Comparison of ENCODE assay signal across 8 mouse cellular contexts in genomic region chr9:108337848-108338550, GRCm38 (mm10). TPM values are rescaled to one million over a fixed set of nuclear protein-coding genes. Genes with fewer than 3 reads are reported as not detected.
DNase-seq lines count a peak whose midpoint lies in the region; ATAC-seq and TF ChIP-seq lines count a peak whose summit lies in the region.
"Had no signal": no experiment of that assay in that cellular context is flagged by ENCODE, and none has a peak within 500 bp of the region (broad histone marks: within the 10 kb centered on the region; RNA-seq: fewer than 3 reads in every experiment).

No protein-coding gene starts in this region.

- H3K9me3 ChIP-seq in megakaryocyte, embryonic 14.5 days, result no peaks in the 10 kb centered on the region
- H3K9me3 ChIP-seq in forebrain, embryonic 11.5 days (ENCODE audit: control insufficient read depth, low read length), result no peaks in the 10 kb centered on the region
- no peaks in the 10 kb centered on the region for H3K9me3 ChIP-seq in limb, embryonic 15.5 days
- H3K9me3 ChIP-seq in stomach, postnatal 0 days (ENCODE audit: control insufficient read depth, low read length), result no peaks in the 10 kb centered on the region

- no peaks in the 10 kb centered on the region for H3K27me3 ChIP-seq in megakaryocyte, embryonic 14.5 days (replicated peaks)
- H3K27me3 ChIP-seq in forebrain, embryonic 11.5 days (ENCODE audit: control insufficient read depth, insufficient read depth, low read length), result no peaks in the 10 kb centered on the region
- no peaks in the 10 kb centered on the region for H3K27me3 ChIP-seq in limb, embryonic 15.5 days
- H3K27me3 ChIP-seq in stomach, postnatal 0 days (ENCODE audit: control insufficient read depth, insufficient read depth, low read length), result no peaks in the 10 kb centered on the region

- TF ChIP-seq EP300 in stomach, postnatal 0 days (optimal IDR thresholded peaks at IDR 0.05), result no peak

- H3K27ac ChIP-seq in forebrain, embryonic 11.5 days (ENCODE audit: low read depth, low read length), result peak overlapping the region; percentile 88
- peak overlapping the region; percentile 96 for H3K27ac ChIP-seq in limb, embryonic 15.5 days
- peak overlapping the region; percentile 99 for H3K27ac ChIP-seq in stomach, postnatal 0 days (replicated peaks)

- TF ChIP-seq CTCF in stomach, postnatal 0 days (IDR thresholded peaks at IDR 0.05; ENCODE audit: low read depth), result no peak

- H3K4me2 ChIP-seq in forebrain, embryonic 11.5 days (ENCODE audit: low read depth, low read length, severe bottlenecking), result peak overlapping the region; percentile 86; the same call in 1 of the 2 replicates
- H3K4me2 ChIP-seq in limb, embryonic 15.5 days, result peak overlapping the region; percentile 71; the same call in 1 of the 2 replicates
- H3K4me2 ChIP-seq in stomach, postnatal 0 days (replicated peaks; ENCODE audit: low read depth), result peak overlapping the region; percentile 65

- H3K4me3 ChIP-seq in megakaryocyte, embryonic 14.5 days (replicated peaks), result peak overlapping the region; percentile 92
- no peak overlapping the region for H3K4me3 ChIP-seq in forebrain, embryonic 11.5 days (ENCODE audit: low read depth, low read length)
- no peak overlapping the region for H3K4me3 ChIP-seq in limb, embryonic 15.5 days
- H3K4me3 ChIP-seq in stomach, postnatal 0 days (ENCODE audit: low read depth, low read length), result no peak overlapping the region

- H3K9ac ChIP-seq in forebrain, embryonic 11.5 days (ENCODE audit: low read length), result peak overlapping the region; percentile 90; the same call in 1 of the 2 replicates
- H3K9ac ChIP-seq in limb, embryonic 15.5 days, result no peak overlapping the region
- H3K9ac ChIP-seq in stomach, postnatal 0 days (ENCODE audit: low read length), result no peak overlapping the region

- H3K36me3 ChIP-seq in megakaryocyte, embryonic 14.5 days (replicated peaks; ENCODE audit: low read length), result peaks cover 51% of the 10 kb centered on the region
- peaks cover 4% of the 10 kb centered on the region; the same call in 1 of the 2 replicates for H3K36me3 ChIP-seq in forebrain, embryonic 11.5 days (ENCODE audit: control insufficient read depth, insufficient read depth, low read length)
- H3K36me3 ChIP-seq in limb, embryonic 15.5 days, result peaks cover 35% of the 10 kb centered on the region
- H3K36me3 ChIP-seq in stomach, postnatal 0 days (ENCODE audit: control insufficient read depth, insufficient read depth, low read length), result peaks cover 10% of the 10 kb centered on the region; the same call in 1 of the 2 replicates

- ATAC-seq in megakaryocyte, adult 5-6 weeks (ENCODE audit: poor library complexity, severe bottlenecking), result no peak
- ATAC-seq in forebrain, embryonic 11.5 days (replicated peaks; ENCODE audit: low FRiP score), result no peak
- no peak for ATAC-seq in limb, embryonic 15.5 days (ENCODE audit: insufficient number of reproducible peaks, low FRiP score, low TSS enrichment, low read depth)
- no peak for ATAC-seq in stomach, postnatal 0 days (ENCODE audit: low FRiP score, low TSS enrichment)

- peaks cover 54% of the 10 kb centered on the region for H3K4me1 ChIP-seq in megakaryocyte, embryonic 14.5 days
- H3K4me1 ChIP-seq in forebrain, embryonic 11.5 days (replicated peaks; ENCODE audit: control insufficient read depth, insufficient read depth, low read length), result peaks cover 10% of the 10 kb centered on the region
- H3K4me1 ChIP-seq in limb, embryonic 15.5 days, result peaks cover 28% of the 10 kb centered on the region
- 0 out of 2 replicates have a peak, but pooled peaks cover 8% of the 10 kb centered on the region for H3K4me1 ChIP-seq in stomach, postnatal 0 days (replicated peaks; ENCODE audit: control insufficient read depth, insufficient read depth)

- intact Hi-C loops in gastrocnemius, postnatal 14 days (cut with DNase I; ENCODE audit: low total_unique reads), result no loop called here

- no peak for DNase-seq in forebrain, embryonic 11.5 days (ENCODE audit: low spot score)
- no peak for DNase-seq in stomach, postnatal 0 days (ENCODE audit: low spot score)
- DNase-seq in gastrocnemius, postnatal 14 days, result no peak
- DNase-seq in kidney, adult 9 months, result no peak
- DNase-seq: adrenal gland, adult 8-10 months had no signal

- WGBS in forebrain, embryonic 11.5 days, result 67% methylated on average over 10 of the region's 10 CpGs
- WGBS in limb, embryonic 15.5 days, result 70% methylated on average over 10 of the region's 10 CpGs
- 52% methylated on average over 10 of the region's 10 CpGs for WGBS in stomach, postnatal 0 days

RNA-seq across cellular contexts. Expression of gene Gpx1, which starts 0.7 kb away (rescaled TPM):
- polyA plus RNA-seq in megakaryocyte, embryonic 14.5 days (2012; ENCODE audit: insufficient read depth, low replicate concordance), result 49.9 and 236 TPM in 2 replicates
- total RNA-seq in megakaryocyte, adult 5-6 weeks (2015), result 2,393 and 2,822 TPM in 2 replicates
- total RNA-seq in megakaryocyte, adult 5-6 weeks (2017), result 1,668 and 1,978 TPM in 2 replicates
- polyA plus RNA-seq in forebrain, embryonic 11.5 days (2014; fragmentation: Nextera tagmentation; extraction: Ambion mirVana), result 740 and 778 TPM in 2 replicates
- 621 and 657 TPM in 2 replicates for polyA plus RNA-seq in limb, embryonic 15.5 days (2015; fragmentation: Nextera tagmentation; extraction: Ambion mirVana)
- polyA plus RNA-seq in stomach, postnatal 0 days (2015; fragmentation: Nextera tagmentation; extraction: Ambion mirVana), result 1,072 and 1,116 TPM in 2 replicates
- 10 to 100 TPM; 86.5 to 98.0 TPM for total RNA-seq in gastrocnemius, postnatal 14 days (2021)

RNA-seq across cellular contexts. Expression of gene Usp4, which starts 9.7 kb away (rescaled TPM):
- 63.2 and 114 TPM in 2 replicates for polyA plus RNA-seq in megakaryocyte, embryonic 14.5 days (2012; ENCODE audit: insufficient read depth, low replicate concordance)
- 144 and 148 TPM in 2 replicates for total RNA-seq in megakaryocyte, adult 5-6 weeks (2015)
- 75.0 and 78.7 TPM in 2 replicates for total RNA-seq in megakaryocyte, adult 5-6 weeks (2017)
- polyA plus RNA-seq in forebrain, embryonic 11.5 days (2014; fragmentation: Nextera tagmentation; extraction: Ambion mirVana), result 131 and 138 TPM in 2 replicates
- 99.6 and 108 TPM in 2 replicates for polyA plus RNA-seq in limb, embryonic 15.5 days (2015; fragmentation: Nextera tagmentation; extraction: Ambion mirVana)
- 56.8 and 59.6 TPM in 2 replicates for polyA plus RNA-seq in stomach, postnatal 0 days (2015; fragmentation: Nextera tagmentation; extraction: Ambion mirVana)
- 10 to 100 TPM; 56.6 to 62.4 TPM for total RNA-seq in gastrocnemius, postnatal 14 days (2021)

RNA-seq across cellular contexts. Expression of gene Tcta, which starts 32.0 kb away (rescaled TPM):
- polyA plus RNA-seq in megakaryocyte, embryonic 14.5 days (2012; ENCODE audit: insufficient read depth, low replicate concordance), result 5.1 and 6.8 TPM in 2 replicates
- total RNA-seq in megakaryocyte, adult 5-6 weeks (2015), result 16.5 and 23.8 TPM in 2 replicates
- 6.2 and 8.4 TPM in 2 replicates for total RNA-seq in megakaryocyte, adult 5-6 weeks (2017)
- polyA plus RNA-seq in forebrain, embryonic 11.5 days (2014; fragmentation: Nextera tagmentation; extraction: Ambion mirVana), result 20.8 and 25.5 TPM in 2 replicates
- 44.3 and 47.6 TPM in 2 replicates for polyA plus RNA-seq in limb, embryonic 15.5 days (2015; fragmentation: Nextera tagmentation; extraction: Ambion mirVana)
- 58.2 and 61.4 TPM in 2 replicates for polyA plus RNA-seq in stomach, postnatal 0 days (2015; fragmentation: Nextera tagmentation; extraction: Ambion mirVana)
- 10 to 100 TPM; 24.7 to 26.9 TPM for total RNA-seq in gastrocnemius, postnatal 14 days (2021)

RNA-seq across cellular contexts. Expression of gene Rhoa, which starts 32.1 kb away (rescaled TPM):
- polyA plus RNA-seq in megakaryocyte, embryonic 14.5 days (2012; ENCODE audit: insufficient read depth, low replicate concordance), result 83.3 and 92.2 TPM in 2 replicates
- 468 and 473 TPM in 2 replicates for total RNA-seq in megakaryocyte, adult 5-6 weeks (2015)
- total RNA-seq in megakaryocyte, adult 5-6 weeks (2017), result 585 and 627 TPM in 2 replicates
- polyA plus RNA-seq in forebrain, embryonic 11.5 days (2014; fragmentation: Nextera tagmentation; extraction: Ambion mirVana), result 298 and 303 TPM in 2 replicates
- polyA plus RNA-seq in limb, embryonic 15.5 days (2015; fragmentation: Nextera tagmentation; extraction: Ambion mirVana), result 470 and 473 TPM in 2 replicates
- polyA plus RNA-seq in stomach, postnatal 0 days (2015; fragmentation: Nextera tagmentation; extraction: Ambion mirVana), result 363 and 370 TPM in 2 replicates
- 100 to 1,000 TPM; 159 to 177 TPM for total RNA-seq in gastrocnemius, postnatal 14 days (2021)

RNA-seq across cellular contexts. Expression of gene Amt, which starts 41.3 kb away (rescaled TPM):
- polyA plus RNA-seq in megakaryocyte, embryonic 14.5 days (2012; ENCODE audit: insufficient read depth, low replicate concordance), result 1.9 TPM in 1 of 2 replicates, not detected in the other
- total RNA-seq in megakaryocyte, adult 5-6 weeks (2015), result 0.71 TPM in 1 of 2 replicates, not detected in the other
- 0.11 TPM in 1 of 2 replicates, not detected in the other for total RNA-seq in megakaryocyte, adult 5-6 weeks (2017)
- 25.1 and 25.9 TPM in 2 replicates for polyA plus RNA-seq in forebrain, embryonic 11.5 days (2014; fragmentation: Nextera tagmentation; extraction: Ambion mirVana)
- polyA plus RNA-seq in limb, embryonic 15.5 days (2015; fragmentation: Nextera tagmentation; extraction: Ambion mirVana), result 8.3 and 9.5 TPM in 2 replicates
- 10.5 and 11.6 TPM in 2 replicates for polyA plus RNA-seq in stomach, postnatal 0 days (2015; fragmentation: Nextera tagmentation; extraction: Ambion mirVana)
- total RNA-seq in gastrocnemius, postnatal 14 days (2021), result 1 to 10 TPM in 1 of 2 experiments, under 1 TPM in 1; 0.76 to 1.3 TPM
